Mouse (Mus musculus): Measurements from ENCODE around the gene Pcgf1. TPM values are rescaled to one million over a fixed set of nuclear protein-coding genes. Genes with fewer than 3 reads are reported as not detected.
A peak's percentile ranks its signal among the peaks of the same experiment; 100 is the strongest.

Gene Pcgf1
- polyA plus RNA-seq, 1 experiment from 2014 or later: 42.2 TPM

DNA sequence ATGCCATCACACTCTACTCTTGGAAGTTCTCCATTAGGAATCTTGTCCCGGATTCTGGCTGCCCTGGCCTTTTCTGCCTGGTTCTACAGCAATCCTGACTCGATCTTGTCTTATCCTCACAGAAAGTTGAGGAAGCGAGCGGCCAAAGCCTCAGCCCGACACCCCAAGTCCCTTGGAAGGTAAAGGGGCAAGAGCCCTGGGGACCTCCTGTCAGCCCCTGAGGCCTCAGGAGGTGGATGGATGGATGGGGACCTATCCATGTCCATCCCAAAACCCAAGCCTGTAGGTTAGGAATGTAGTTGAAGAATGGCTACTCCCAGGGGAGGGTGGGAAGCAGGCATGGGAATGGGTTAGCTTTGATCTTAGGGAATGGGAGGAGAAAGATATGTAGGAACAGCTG lies 33.7 kb upstream of the Pcgf1 start:
- Histone ChIP-seq H3K9me3 (no peaks in the 10 kb centered on the region), H3K27ac (replicated peaks) (no peak overlapping the region), H3K27me3 (no peaks in the 10 kb centered on the region), H3K4me2 (replicated peaks) (no peak overlapping the region), H3K9ac (replicated peaks) (no peak overlapping the region), H3K36me3 (no peaks in the 10 kb centered on the region), H3K4me3 (no peak overlapping the region), H3K4me1 (no peaks in the 10 kb centered on the region)
- WGBS: 91% methylated on average over 5 of the region's 5 CpGs
- ATAC-seq (ENCODE audit: low FRiP score, low read depth): no peak

DNA sequence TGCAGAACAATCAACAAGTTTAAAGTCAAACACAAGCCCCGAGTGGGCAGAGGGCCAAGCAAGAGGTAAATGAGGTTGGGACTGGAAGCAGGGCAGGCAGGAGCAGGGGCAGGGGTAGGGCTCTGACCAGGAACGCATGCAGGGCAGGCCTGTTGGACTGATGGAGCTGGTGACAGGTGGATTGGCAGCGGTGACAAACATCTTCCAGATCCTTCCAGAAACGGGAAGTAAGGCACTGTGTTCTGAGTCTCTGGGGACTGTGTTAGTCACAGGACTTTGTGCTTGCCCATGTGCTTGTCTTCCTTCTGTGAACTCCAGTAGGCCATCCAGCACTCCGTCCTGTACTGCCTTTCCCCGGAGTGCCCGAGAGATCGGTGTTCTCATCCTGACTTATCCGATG lies 32.9 kb upstream of the Pcgf1 start:
- H3K4me1 ChIP-seq: no peaks in the 10 kb centered on the region
- no peaks in the 10 kb centered on the region for H3K9me3 ChIP-seq
- H3K4me2 ChIP-seq (replicated peaks): no peak overlapping the region
- WGBS: 82% methylated on average over 9 of the region's 9 CpGs
- H3K4me3 ChIP-seq: no peak overlapping the region
- ATAC-seq (ENCODE audit: low FRiP score, low read depth): no peak
- H3K36me3 ChIP-seq: no peaks in the 10 kb centered on the region
- no peak overlapping the region for H3K9ac ChIP-seq (replicated peaks)
- H3K27ac ChIP-seq (replicated peaks): no peak overlapping the region
- no peaks in the 10 kb centered on the region for H3K27me3 ChIP-seq

DNA sequence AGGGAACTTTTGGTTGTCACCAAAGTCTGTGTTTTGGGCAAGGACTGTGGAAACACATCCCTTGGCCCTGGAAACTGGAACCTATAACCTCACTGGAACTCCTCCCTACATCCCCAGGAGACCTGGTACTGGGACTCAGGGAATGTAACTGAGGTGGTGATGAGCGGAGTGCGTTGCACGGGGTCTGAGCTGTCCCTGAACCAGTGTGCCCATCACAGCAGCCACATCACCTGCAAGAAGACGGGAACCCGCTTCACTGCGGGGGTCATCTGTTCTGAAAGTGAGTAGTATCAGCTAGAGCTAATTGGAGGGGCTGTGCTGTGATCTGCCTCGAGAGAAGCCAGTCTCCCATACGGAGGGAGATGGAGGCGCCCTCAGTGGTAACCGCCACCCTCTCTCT lies 28.3 kb upstream of the Pcgf1 start:
- 77% methylated on average over 10 of the region's 10 CpGs for WGBS
- H3K9me3 ChIP-seq: no peaks in the 10 kb centered on the region
- H3K4me3 ChIP-seq: no peak overlapping the region
- no peak overlapping the region for H3K27ac ChIP-seq (replicated peaks)
- no peak for ATAC-seq (ENCODE audit: low FRiP score, low read depth)
- no peak overlapping the region for H3K4me2 ChIP-seq (replicated peaks)
- H3K27me3 ChIP-seq: no peaks in the 10 kb centered on the region
- H3K4me1 ChIP-seq: peaks cover 14% of the 10 kb centered on the region
- no peak overlapping the region for H3K9ac ChIP-seq (replicated peaks)
- peaks cover 16% of the 10 kb centered on the region for H3K36me3 ChIP-seq

DNA sequence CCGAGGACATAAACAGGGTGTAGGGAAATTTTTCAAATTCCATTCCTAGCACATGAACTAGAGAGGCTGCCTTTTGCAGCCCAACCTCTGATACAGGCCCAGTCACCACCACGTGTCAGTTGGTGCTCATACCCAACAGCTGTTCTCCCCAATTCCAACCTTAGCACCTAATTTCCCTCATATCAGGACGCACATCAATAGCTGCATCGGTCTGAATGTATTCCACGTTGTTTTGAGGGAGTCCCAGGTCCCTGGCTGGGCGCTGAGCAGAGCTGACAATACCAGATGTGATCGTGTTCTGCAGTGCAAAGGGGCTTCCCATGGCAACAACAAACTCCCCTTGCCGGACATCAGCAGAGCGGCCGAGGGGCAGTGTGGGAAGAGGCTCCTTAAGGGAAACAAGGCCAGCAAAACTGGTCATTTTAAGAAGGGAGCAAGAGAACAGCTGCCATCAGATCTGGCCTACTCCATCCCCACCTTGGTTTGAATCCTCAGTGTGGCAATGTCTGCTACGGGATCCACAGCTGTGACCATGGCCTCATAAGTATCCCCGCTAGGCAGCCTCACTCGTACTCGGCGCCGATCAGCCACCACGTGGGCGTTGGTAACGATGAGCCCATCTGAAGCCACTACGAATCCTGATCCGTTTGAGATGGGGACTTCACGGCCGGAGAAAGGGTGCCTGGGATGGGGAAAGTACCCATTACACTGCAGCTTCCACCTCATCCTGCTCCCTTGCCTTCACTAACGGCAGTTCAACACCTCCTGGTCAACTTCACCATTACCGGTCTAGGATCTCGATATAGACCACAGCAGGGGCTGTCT lies 24.3 kb upstream of the Pcgf1 start:
- Histone ChIP-seq H3K27ac (replicated peaks) (peak overlapping the region; percentile 83), H3K9me3 (no peaks in the 10 kb centered on the region), H3K4me2 (replicated peaks) (peak overlapping the region; percentile 92), H3K4me1 (peaks cover 26% of the 10 kb centered on the region), H3K4me3 (peak overlapping the region; percentile 65), H3K36me3 (peaks cover 34% of the 10 kb centered on the region), H3K9ac (replicated peaks) (peak overlapping the region; percentile 77), H3K27me3 (no peaks in the 10 kb centered on the region)
- no peak for ATAC-seq (ENCODE audit: low FRiP score, low read depth)
- 3% methylated on average over 26 of the region's 26 CpGs for WGBS

DNA sequence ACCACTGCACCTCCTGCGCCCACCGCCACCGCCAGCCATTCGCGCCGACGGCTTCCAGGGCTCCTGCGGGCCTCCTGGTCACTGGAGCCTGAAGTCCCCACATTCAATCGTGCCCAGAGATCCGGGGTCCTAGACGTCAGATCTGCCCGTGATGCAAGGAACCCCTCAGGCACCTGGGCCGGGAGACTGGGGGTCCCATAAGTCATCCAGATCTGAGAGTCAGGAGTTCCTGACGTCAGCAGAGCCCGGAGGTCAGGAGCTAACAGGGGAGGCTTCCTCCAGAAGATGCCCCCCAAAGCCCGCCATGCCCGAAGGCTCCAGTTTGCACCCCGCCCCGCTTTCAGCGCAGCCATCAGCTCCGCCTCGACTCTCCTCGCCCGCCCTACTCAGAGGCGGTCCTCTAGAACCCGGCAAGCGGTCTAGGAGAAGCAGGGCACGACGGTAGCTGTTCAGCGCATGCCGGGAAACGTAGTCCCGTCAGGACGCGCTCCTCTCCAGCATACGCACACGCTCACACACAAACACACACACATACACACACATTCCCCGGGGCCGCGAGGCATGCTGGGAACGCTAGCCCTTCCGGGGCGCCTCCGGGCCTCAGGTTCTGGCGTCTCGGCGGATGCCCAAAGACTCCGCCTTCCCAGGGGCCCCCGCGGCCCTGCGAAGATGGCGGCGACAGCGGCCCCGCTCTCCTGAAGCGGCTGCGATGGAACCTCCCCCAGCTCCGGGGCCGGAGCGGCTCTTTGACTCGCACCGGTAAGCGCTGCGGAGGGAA lies 23.4 kb upstream of the Pcgf1 start, which contains the start of gene Aup1:
Gene Aup1, plus strand, starts transcription at position 448 of the 778 bp plus-strand sequence.
- WGBS: 1% methylated on average over 64 of the region's 64 CpGs
- Histone ChIP-seq H3K36me3 (peaks cover 34% of the 10 kb centered on the region), H3K4me2 (replicated peaks) (peak within 1 kb of the TSS; percentile 92)

DNA sequence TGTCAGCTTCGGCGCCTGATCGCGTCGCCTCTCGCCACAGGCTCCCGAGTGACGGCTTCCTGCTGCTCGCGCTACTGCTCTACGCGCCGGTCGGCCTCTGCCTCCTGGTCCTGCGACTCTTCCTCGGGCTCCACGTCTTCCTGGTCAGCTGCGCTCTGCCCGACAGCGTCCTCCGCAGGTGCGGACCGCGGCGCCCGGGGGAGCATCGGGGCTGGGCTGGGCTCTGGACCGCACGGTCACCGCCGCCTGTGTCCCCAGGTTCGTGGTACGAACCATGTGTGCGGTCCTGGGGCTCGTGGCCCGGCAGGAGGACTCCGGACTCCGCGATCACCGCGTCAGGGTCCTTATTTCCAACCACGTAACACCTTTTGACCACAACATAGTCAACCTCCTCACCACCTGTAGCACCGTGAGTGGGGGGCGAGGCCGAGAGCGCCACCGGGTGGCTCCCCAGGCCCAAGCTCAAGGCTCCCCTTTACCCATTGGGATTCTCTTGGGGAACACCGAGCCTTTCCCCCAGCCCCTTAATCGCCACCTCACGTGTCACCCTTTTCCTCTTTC lies 22.7 kb upstream of the Pcgf1 start, which contains the start of gene Htra2:
Gene Htra2, minus strand, starts transcription at position 403 of the 561 bp plus-strand sequence.
- peak within 1 kb of the TSS; percentile 77 for H3K9ac ChIP-seq (replicated peaks)
- peaks cover 26% of the 10 kb centered on the region for H3K4me1 ChIP-seq
- ATAC-seq (ENCODE audit: low FRiP score, low read depth): no peak; the same call in 1 of the 2 replicates
- peak within 1 kb of the TSS; percentile 65 for H3K4me3 ChIP-seq
- H3K36me3 ChIP-seq: peaks cover 34% of the 10 kb centered on the region
- WGBS: under 1% methylated on average over 45 of the region's 50 CpGs
- H3K9me3 ChIP-seq: no peaks in the 10 kb centered on the region
- peak within 1 kb of the TSS; percentile 83 for H3K27ac ChIP-seq (replicated peaks)
- H3K27me3 ChIP-seq: peaks cover 5% of the 10 kb centered on the region; the same call in 1 of the 2 replicates
- peak within 1 kb of the TSS; percentile 92 for H3K4me2 ChIP-seq (replicated peaks)

More for the DNA sequence above, 23.4 kb upstream of the Pcgf1 start, which contains the start of gene Aup1:
- Histone ChIP-seq H3K27ac (replicated peaks) (peak within 1 kb of the TSS; percentile 83), H3K9me3 (no peaks in the 10 kb centered on the region), H3K4me1 (peaks cover 26% of the 10 kb centered on the region), H3K4me3 (peak within 1 kb of the TSS; percentile 65), H3K27me3 (peaks cover 1% of the 10 kb centered on the region; the same call in 1 of the 2 replicates), H3K9ac (replicated peaks) (peak within 1 kb of the TSS; percentile 77)
- peak; percentile 98 for ATAC-seq (ENCODE audit: low FRiP score, low read depth)

DNA sequence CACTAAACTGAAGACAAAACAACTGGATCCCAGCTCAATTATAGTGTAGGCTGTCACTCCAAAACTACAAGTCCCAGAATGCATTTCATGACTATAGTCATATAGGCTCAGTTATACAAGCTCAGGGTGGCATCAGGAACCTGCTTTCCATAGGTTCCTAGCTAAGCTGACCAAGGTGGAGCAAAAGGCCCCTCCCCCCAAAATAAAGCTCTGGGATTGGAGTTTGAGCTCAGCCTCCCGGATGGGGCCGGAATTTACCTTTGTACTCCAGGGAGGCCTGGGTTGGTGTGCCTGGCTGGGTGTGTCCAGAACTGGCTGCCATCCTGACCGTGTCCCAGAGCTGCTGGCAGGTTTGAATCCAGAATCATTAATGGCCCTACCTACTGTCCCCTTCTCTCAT lies 19.9 kb upstream of the Pcgf1 start, which contains the start of gene Dqx1:
Gene Dqx1, plus strand, starts transcription at position 55 of the 400 bp plus-strand sequence.
- no peak for ATAC-seq (ENCODE audit: low FRiP score, low read depth)
- Histone ChIP-seq H3K27me3 (peaks cover 34% of the 10 kb centered on the region), H3K4me3 (no peak within 1 kb of the TSS), H3K27ac (replicated peaks) (no peak within 1 kb of the TSS), H3K9ac (replicated peaks) (0 out of 2 replicates have a peak within 1 kb of the TSS, but pooled peaks have one; percentile 31), H3K9me3 (no peaks in the 10 kb centered on the region), H3K4me1 (peaks cover 20% of the 10 kb centered on the region), H3K4me2 (replicated peaks) (no peak within 1 kb of the TSS), H3K36me3 (peaks cover 19% of the 10 kb centered on the region)
- 48% methylated on average over 3 of the region's 3 CpGs for WGBS

DNA sequence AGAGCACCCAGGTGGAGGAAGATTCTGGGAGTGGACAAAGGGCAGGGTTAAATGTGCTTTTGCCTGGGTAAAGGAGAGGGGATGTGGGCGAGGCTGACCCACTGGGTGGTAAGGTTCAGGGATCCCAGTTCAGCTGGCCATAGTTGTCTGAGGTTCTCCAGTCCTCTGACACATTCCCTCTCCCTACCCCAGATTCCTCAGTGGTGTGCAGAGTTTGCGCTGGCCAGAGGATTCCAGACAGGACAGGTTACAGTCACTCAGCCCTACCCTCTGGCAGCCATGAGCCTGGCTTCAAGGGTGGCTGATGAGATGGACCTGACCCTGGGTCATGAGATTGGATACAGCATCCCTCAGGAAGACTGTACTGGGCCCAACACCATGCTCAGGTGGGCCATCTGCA lies 18.9 kb upstream of the Pcgf1 start:
- ATAC-seq (ENCODE audit: low FRiP score, low read depth): no peak
- no peak overlapping the region for H3K27ac ChIP-seq (replicated peaks)
- H3K4me3 ChIP-seq: no peak overlapping the region
- H3K4me1 ChIP-seq: peaks cover 11% of the 10 kb centered on the region
- H3K9me3 ChIP-seq: no peaks in the 10 kb centered on the region
- H3K36me3 ChIP-seq: peaks cover 19% of the 10 kb centered on the region
- 0 out of 2 replicates have a peak overlapping the region, but pooled peaks have one; percentile 31 for H3K9ac ChIP-seq (replicated peaks)
- peaks cover 43% of the 10 kb centered on the region for H3K27me3 ChIP-seq
- 64% methylated on average over 2 of the region's 2 CpGs for WGBS
- H3K4me2 ChIP-seq (replicated peaks): no peak overlapping the region

DNA sequence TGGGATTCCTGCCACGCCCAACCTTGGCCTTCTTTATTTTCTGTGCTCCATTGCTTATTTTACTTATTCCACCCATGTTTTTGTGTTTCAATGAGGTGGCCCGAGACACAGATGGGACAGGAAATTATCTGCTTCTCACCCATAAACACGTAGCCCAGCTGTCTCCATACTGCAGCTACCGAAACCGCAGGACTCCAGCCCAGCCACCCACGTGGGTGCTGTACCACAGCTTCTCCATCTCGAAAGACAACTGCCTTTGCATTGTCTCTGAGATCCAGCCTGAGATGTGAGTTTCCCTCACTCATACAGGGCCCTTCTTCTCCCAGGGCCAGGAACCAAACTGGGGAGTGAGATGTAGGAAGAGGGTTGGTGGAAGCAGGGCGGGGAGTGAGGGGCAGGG lies 11.7 kb upstream of the Pcgf1 start:
- Histone ChIP-seq H3K36me3 (no peaks in the 10 kb centered on the region), H3K9ac (replicated peaks) (no peak overlapping the region), H3K9me3 (no peaks in the 10 kb centered on the region), H3K27me3 (peaks cover 100% of the 10 kb centered on the region), H3K4me1 (peaks cover 16% of the 10 kb centered on the region), H3K4me2 (replicated peaks) (no peak overlapping the region), H3K27ac (replicated peaks) (no peak overlapping the region), H3K4me3 (no peak overlapping the region)
- 36% methylated on average over 8 of the region's 8 CpGs for WGBS
- ATAC-seq (ENCODE audit: low FRiP score, low read depth): no peak

DNA sequence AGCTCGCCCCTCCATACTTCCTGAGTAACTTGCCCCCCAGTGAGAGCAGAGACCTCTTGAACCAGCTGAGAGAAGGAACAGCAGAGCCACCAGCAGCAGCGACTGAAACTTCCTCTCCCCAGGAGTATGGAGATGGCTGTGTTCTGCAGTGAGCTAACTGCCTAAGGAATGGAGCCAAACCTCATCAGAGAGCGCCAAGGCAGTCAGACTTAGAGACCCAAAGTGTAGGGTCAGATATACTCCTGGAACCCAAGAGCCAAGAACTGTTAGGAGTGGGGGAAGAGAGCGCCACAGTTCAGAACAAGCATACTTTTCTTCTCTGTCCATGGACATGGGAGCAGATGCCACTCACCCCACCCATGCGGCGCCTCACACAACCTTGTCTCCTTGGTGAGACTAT lies 11.2 kb upstream of the Pcgf1 start:
- peaks cover 20% of the 10 kb centered on the region for H3K4me1 ChIP-seq
- peaks cover 100% of the 10 kb centered on the region for H3K27me3 ChIP-seq
- no peaks in the 10 kb centered on the region for H3K9me3 ChIP-seq
- 19% methylated on average over 6 of the region's 6 CpGs for WGBS
- ATAC-seq (ENCODE audit: low FRiP score, low read depth): no peak
- H3K4me3 ChIP-seq: no peak overlapping the region
- H3K36me3 ChIP-seq: no peaks in the 10 kb centered on the region
- no peak overlapping the region for H3K4me2 ChIP-seq (replicated peaks)
- H3K9ac ChIP-seq (replicated peaks): no peak overlapping the region
- no peak overlapping the region for H3K27ac ChIP-seq (replicated peaks)

DNA sequence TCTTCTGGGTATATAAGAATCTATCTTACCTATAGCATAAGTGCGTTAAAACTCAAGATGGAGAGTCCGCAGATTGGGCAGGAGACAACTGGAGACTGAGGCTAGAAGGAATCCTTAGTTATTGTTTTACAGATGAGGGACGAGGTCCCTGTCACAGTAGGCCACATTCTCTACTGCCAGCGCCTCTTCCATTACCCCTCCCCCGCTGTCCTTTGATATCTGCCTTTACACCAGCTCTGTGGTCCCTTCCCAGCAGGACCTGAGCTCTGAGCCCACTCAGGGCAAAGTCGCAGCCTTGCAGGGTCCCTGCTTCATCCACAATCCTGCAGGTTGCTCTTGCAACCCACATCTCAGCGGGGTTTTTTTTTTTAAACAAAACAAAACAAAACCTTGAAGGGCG lies 9.4 kb upstream of the Pcgf1 start:
- no peaks in the 10 kb centered on the region for H3K9me3 ChIP-seq
- H3K27me3 ChIP-seq: peaks cover 100% of the 10 kb centered on the region
- no peak overlapping the region for H3K4me2 ChIP-seq (replicated peaks)
- no peak overlapping the region for H3K27ac ChIP-seq (replicated peaks)
- under 1% methylated on average over 8 of the region's 8 CpGs for WGBS
- no peak overlapping the region for H3K4me3 ChIP-seq
- H3K9ac ChIP-seq (replicated peaks): no peak overlapping the region
- no peaks in the 10 kb centered on the region for H3K36me3 ChIP-seq
- peaks cover 23% of the 10 kb centered on the region for H3K4me1 ChIP-seq
- no peak for ATAC-seq (ENCODE audit: low FRiP score, low read depth)
